Mouse (Mus musculus) cerebral cortex, adult 2 months (tissue): ENCODE results near the gene Tnik.

Experiments used
- WGBS: fragments of 180-500 bp; shearing (Covaris S2); methylation state at CpG from one replicate; pipeline ENCODE4 v1.1.7; 2018; 5-methylcytosine and 5-hydroxymethylcytosine counted together

Tnik gene

GRCm38 (mm10) chr3:28263002-28263947 lies at the start of gene Tnik:
Tnik (plus strand) TSS chr3:28263214.
- under 1% methylated on average over 59 of the region's 59 CpGs for WGBS

GRCm38 (mm10) chr3:28214886-28215311 lies 48.1 kb upstream of the Tnik start:
- WGBS = 93% methylated on average over 7 of the region's 7 CpGs

- 60% methylated on average over 5 of the region's 5 CpGs for WGBS
These were observed 46.0 kb upstream of the Tnik start for GRCm38 (mm10) chr3:28217001-28217400.

- 87% methylated on average over 7 of the region's 7 CpGs for WGBS
These were observed 43.5 kb upstream of the Tnik start for GRCm38 (mm10) chr3:28219533-28219932.

- WGBS = 91% methylated on average over 3 of the region's 3 CpGs
These were observed 43.0 kb upstream of the Tnik start for GRCm38 (mm10) chr3:28219964-28220363.

- WGBS = 61% methylated on average over 15 of the region's 15 CpGs
These were observed 38.3 kb upstream of the Tnik start for GRCm38 (mm10) chr3:28224437-28225356.

GRCm38 (mm10) chr3:28225357-28225905 lies 37.6 kb upstream of the Tnik start:
- WGBS = 79% methylated on average over 9 of the region's 9 CpGs

- 88% methylated on average over 19 of the region's 19 CpGs for WGBS
These were observed 36.8 kb upstream of the Tnik start for GRCm38 (mm10) chr3:28226181-28226580.

GRCm38 (mm10) chr3:28228930-28229329 lies 34.1 kb upstream of the Tnik start:
- 84% methylated on average over 4 of the region's 4 CpGs for WGBS

GRCm38 (mm10) chr3:28229503-28229902 lies 33.5 kb upstream of the Tnik start:
- 96% methylated on average over 2 of the region's 2 CpGs for WGBS

GRCm38 (mm10) chr3:28232885-28233284 lies 30.1 kb upstream of the Tnik start:
- WGBS = 93% methylated on average over 4 of the region's 4 CpGs

GRCm38 (mm10) chr3:28234179-28234578 lies 28.8 kb upstream of the Tnik start:
- WGBS = 88% methylated on average over 7 of the region's 7 CpGs

- 90% methylated on average over 4 of the region's 4 CpGs for WGBS
These were observed 26.3 kb upstream of the Tnik start for GRCm38 (mm10) chr3:28236689-28237088.

- WGBS = 74% methylated on average over 2 of the region's 2 CpGs
These were observed 24.9 kb upstream of the Tnik start for GRCm38 (mm10) chr3:28238136-28238535.

GRCm38 (mm10) chr3:28242561-28242960 lies 20.5 kb upstream of the Tnik start:
- 79% methylated on average over 2 of the region's 2 CpGs for WGBS

- WGBS = 90% methylated on average over 5 of the region's 5 CpGs
These were observed 18.6 kb upstream of the Tnik start for GRCm38 (mm10) chr3:28244244-28244890.

GRCm38 (mm10) chr3:28248255-28248957 lies 14.6 kb upstream of the Tnik start:
- 71% methylated on average over 3 of the region's 3 CpGs for WGBS

GRCm38 (mm10) chr3:28255711-28256110 lies 7.3 kb upstream of the Tnik start:
- WGBS = 92% methylated on average over 7 of the region's 7 CpGs

- 2% methylated on average over 33 of the region's 33 CpGs for WGBS
These were observed 528 bp upstream of the Tnik start for GRCm38 (mm10) chr3:28262371-28263001.
